Mouse (Mus musculus): ENCODE measurements around the gene Hoxa5.
A peak's percentile ranks its signal among the peaks of the same experiment; 100 is the strongest.

The Hoxa5 gene

GRCm38 (mm10) chr6:52240389-52241000, 36.1 kb upstream of the Hoxa5 start, which contains the start of gene Hoxa10:
Gene Hoxa10 (minus strand): TSS chr6:52240854.
- peak; percentile 88 for DNase-seq (ENCODE audit: low spot score)

GRCm38 (mm10) chr6:52239625-52240388, 35.4 kb upstream of the Hoxa5 start:
- peak; percentile 45 for DNase-seq (ENCODE audit: low spot score)

- peak; percentile 34 for DNase-seq (ENCODE audit: low spot score)
Measured at GRCm38 (mm10) chr6:52238976-52239375, 34.6 kb upstream of the Hoxa5 start.

- DNase-seq (ENCODE audit: low spot score): peak; percentile 32
Measured at GRCm38 (mm10) chr6:52238155-52238545, 33.8 kb upstream of the Hoxa5 start.

- DNase-seq (ENCODE audit: low spot score): peak; percentile 34
Measured at GRCm38 (mm10) chr6:52237346-52238154, 33.2 kb upstream of the Hoxa5 start.

- DNase-seq (ENCODE audit: low spot score): peak; percentile 20
Measured at GRCm38 (mm10) chr6:52236806-52237205, 32.4 kb upstream of the Hoxa5 start.

- DNase-seq (ENCODE audit: low spot score): peak; percentile 31
Measured at GRCm38 (mm10) chr6:52235866-52236265, 31.5 kb upstream of the Hoxa5 start.

- peak; percentile 36 for DNase-seq (ENCODE audit: low spot score)
Measured at GRCm38 (mm10) chr6:52235267-52235666, 30.9 kb upstream of the Hoxa5 start.

GRCm38 (mm10) chr6:52234428-52235140, 30.2 kb upstream of the Hoxa5 start:
- DNase-seq (ENCODE audit: low spot score): peak; percentile 41

GRCm38 (mm10) chr6:52233546-52234427, 29.4 kb upstream of the Hoxa5 start:
- peak; percentile 58 for DNase-seq (ENCODE audit: low spot score)

- peak; percentile 41 for DNase-seq (ENCODE audit: low spot score)
Measured at GRCm38 (mm10) chr6:52232984-52233545, 28.7 kb upstream of the Hoxa5 start.

GRCm38 (mm10) chr6:52232568-52232965, 28.2 kb upstream of the Hoxa5 start:
- peak; percentile 43 for DNase-seq (ENCODE audit: low spot score)

- no peak for DNase-seq (ENCODE audit: low spot score)
Measured at GRCm38 (mm10) chr6:52231885-52232567, 27.6 kb upstream of the Hoxa5 start.

GRCm38 (mm10) chr6:52230516-52231165, 26.3 kb upstream of the Hoxa5 start, which contains the start of gene Hoxa9:
Gene Hoxa9 (minus strand): TSS chr6:52231089.
- DNase-seq (ENCODE audit: low spot score): no peak

GRCm38 (mm10) chr6:52229558-52230416, 25.4 kb upstream of the Hoxa5 start:
- no peak for DNase-seq (ENCODE audit: low spot score)

GRCm38 (mm10) chr6:52228475-52229465, 24.4 kb upstream of the Hoxa5 start:
- DNase-seq (ENCODE audit: low spot score): no peak
